Mouse (Mus musculus): ENCODE data around the gene Man2b1.
"Not testable (repeated sequence)": the region's sequence is repeated elsewhere in the genome, so short reads cannot be mapped to it uniquely, and the experiment has no call there.

The Man2b1 gene

GRCm38 (mm10) chr8:85122995-85123394 lies 39.9 kb downstream of the Man2b1 start, which contains the start of gene Zfp791:
Zfp791 (minus strand) TSS chr8:85123095.
- DNase-seq (ENCODE audit: low spot score), result no peak

DNA sequence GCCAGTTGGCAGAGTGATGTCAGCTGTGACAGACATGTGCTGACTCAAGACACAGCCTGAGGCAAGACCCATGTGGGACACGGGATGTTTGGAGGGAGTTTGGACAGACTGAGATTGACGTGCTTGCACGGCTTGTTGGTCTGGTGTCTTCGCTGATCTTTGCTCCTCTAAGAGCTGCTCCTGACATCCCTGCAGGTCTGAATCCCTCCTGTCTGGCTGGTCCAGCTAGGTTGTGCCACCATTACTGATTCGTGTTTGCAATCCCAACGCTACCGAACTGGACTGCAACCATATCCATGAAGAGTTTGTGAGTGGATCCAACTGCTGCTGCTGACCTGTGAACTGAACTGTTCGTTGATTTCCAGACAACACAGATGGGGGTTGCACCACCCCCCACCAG lies 40.6 kb downstream of the Man2b1 start:
- no peak for DNase-seq (ENCODE audit: low spot score)

DNA sequence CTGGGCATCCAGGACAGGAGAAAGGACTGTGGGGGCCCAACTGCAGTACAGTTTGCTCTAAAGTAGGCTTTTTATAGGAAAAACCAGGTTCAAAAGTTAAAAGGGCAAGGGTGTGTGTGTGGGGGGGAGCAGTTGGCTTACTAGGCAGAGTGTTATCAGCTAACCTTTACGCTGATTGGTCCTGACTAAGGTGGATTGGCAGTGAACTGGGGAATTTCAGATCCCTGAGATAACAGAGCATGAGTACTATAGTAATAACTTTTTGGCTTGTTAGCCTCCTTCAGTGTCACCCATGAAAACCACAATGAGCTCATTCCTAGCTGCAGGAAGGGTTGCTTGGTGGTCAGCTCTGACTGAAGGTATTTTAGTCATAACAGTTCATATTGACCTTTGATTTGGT lies 49.3 kb downstream of the Man2b1 start:
- no peak for DNase-seq (ENCODE audit: low spot score)

DNA sequence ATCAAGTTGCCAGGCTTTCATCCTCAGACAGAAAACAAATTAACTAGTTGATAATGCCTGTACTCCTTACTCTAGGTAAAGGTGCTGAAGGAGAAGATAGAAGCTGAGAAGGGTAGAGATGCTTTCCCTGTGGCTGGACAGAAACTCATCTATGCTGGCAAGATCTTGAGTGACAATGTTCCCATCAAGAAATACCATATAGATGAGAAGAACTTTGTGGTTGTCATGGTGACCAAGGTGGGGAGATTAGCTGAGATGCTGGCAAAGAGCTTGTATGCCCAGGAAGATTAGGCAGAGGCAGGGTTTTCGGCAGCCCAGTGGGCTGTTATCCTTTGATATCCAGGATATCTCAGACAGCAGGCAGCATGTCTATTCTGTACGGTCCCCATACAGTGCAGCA lies 52.6 kb downstream of the Man2b1 start:
- not testable (repeated sequence) for DNase-seq (ENCODE audit: low spot score)

- DNase-seq (ENCODE audit: low spot score), result peak; percentile 20
These were observed 59.4 kb downstream of the Man2b1 start for GRCm38 (mm10) chr8:85142516-85142915.

All from layer of hippocampus, adult 9-10 months (tissue).